Mouse (Mus musculus) embryonic fibroblast, embryonic 13.5 days (primary cell): ENCODE measurements at regions not wholly inside any gene's neighbourhood (a gene's known extent, or its start where the extent isn't known, plus 50 kb on each side); places are given as distances from the start of the nearest gene placed in this dataset.

Source experiments
- H3K27ac ChIP-seq: 2 replicates; pipeline ENCODE4 v1.5.1; 2012; ENCODE audit warnings: low read length, control low read depth, inconsistent platforms; ENCODE audit not compliant: insufficient read depth
- H3K4me1 ChIP-seq: 2 replicates; pipeline ENCODE4 v1.6.1; 2011; ENCODE audit warnings: low read length; ENCODE audit not compliant: control insufficient read depth, insufficient read depth
- H3K4me3 ChIP-seq: 2 replicates; pipeline ENCODE4 v1.5.1; 2011; ENCODE audit warnings: mild to moderate bottlenecking, control low read depth, low read length; ENCODE audit not compliant: insufficient read depth
- CTCF ChIP-seq: IDR thresholded peaks from 2 replicates; pipeline ENCODE4 v1.5.1; 2011; ENCODE audit warnings: mild to moderate bottlenecking, control low read depth, low read length, moderate library complexity, borderline replicate concordance; ENCODE audit not compliant: insufficient read depth
- POLR2A ChIP-seq: IDR thresholded peaks from 2 replicates; pipeline ENCODE4 v1.6.1; 2011; ENCODE audit warnings: low read depth, mild to moderate bottlenecking, control low read depth, low read length, moderate library complexity

DNA sequence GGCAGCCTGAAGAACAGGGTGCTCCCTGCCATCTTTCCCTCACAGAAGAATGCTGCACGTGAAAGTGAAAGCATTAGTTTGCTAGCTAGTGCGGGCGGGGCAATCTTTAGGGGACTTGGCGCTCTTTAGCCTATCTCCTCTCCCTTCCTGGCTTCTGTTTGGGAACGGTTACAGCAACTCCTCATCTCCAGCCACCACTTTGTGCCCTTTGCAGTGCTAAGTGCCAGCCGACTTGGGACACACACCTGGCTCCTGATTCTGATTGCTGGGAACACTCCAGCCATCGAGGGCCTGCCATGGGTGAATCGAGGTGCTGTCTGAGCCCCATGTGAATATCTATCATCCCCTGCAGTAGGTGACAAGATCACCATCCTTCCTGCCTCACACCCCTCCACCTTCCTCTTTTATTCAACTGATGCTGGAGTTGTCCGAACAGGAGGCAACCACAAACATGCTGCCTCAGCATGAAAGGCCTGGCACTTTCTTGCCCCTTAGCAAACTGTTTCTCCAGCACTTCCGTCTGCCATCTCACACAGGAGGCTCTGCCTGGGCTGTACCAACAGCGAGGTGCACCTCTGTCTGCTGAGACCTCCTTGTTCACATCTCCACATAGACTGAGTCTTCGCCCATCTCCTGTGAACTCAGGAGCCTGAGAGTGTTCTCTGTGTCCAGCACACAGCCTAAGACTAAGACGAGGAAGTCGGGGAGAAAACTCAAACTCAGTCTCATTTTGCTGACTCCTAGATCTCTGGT is 66.2 kb upstream of the Glrp1 start:
- TF ChIP-seq CTCF (no peak), POLR2A (no peak)
- no peak overlapping the region for H3K4me3 ChIP-seq
- no peaks in the 10 kb centered on the region for H3K4me1 ChIP-seq
- no peak overlapping the region for H3K27ac ChIP-seq

DNA sequence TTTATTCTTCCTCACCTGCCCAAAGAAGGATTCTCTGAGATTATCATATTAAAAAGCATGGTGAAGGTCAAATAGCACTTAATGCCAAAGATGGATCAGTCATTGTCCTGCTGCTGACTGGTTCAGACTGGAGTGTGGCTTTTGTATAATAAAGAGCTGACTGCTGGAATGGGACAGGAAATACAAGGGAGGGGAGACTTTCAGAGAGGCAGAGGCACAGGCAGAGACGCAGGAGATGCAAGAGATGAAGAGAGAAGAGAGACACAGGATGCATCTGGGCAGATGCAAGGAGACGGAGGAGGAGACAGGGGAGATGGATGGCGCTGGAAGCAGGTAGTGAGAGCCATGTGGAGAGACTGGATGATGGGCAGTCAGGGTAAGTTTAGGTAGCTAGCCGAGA is 65.4 kb upstream of the Glrp1 start:
- Histone ChIP-seq H3K27ac (no peak overlapping the region), H3K4me3 (no peak overlapping the region), H3K4me1 (no peaks in the 10 kb centered on the region)
- no peak for TF ChIP-seq POLR2A
- no peak for TF ChIP-seq CTCF

- Histone ChIP-seq H3K4me1 (no peaks in the 10 kb centered on the region), H3K27ac (no peak overlapping the region), H3K4me3 (no peak overlapping the region)
- TF ChIP-seq POLR2A: no peak
- TF ChIP-seq CTCF: no peak
Observed at GRCm38 (mm10) chr1:88572161-88572560, 62.3 kb upstream of the Glrp1 start.

GRCm38 (mm10) chr1:88568447-88569053 is 58.7 kb upstream of the Glrp1 start:
- Histone ChIP-seq H3K4me3 (no peak overlapping the region), H3K27ac (no peak overlapping the region), H3K4me1 (no peaks in the 10 kb centered on the region)
- TF ChIP-seq POLR2A (no peak), CTCF (no peak)

GRCm38 (mm10) chr1:88567198-88567597 is 57.3 kb upstream of the Glrp1 start:
- TF ChIP-seq CTCF (no peak), POLR2A (no peak)
- no peaks in the 10 kb centered on the region for H3K4me1 ChIP-seq
- no peak overlapping the region for H3K4me3 ChIP-seq
- H3K27ac ChIP-seq: no peak overlapping the region

- no peak overlapping the region for H3K4me3 ChIP-seq
- H3K4me1 ChIP-seq: 0 out of 2 replicates have a peak, but pooled peaks cover 1% of the 10 kb centered on the region
- TF ChIP-seq POLR2A: no peak
- no peak for TF ChIP-seq CTCF
- H3K27ac ChIP-seq: no peak overlapping the region
Observed at GRCm38 (mm10) chr1:88566426-88566825, 56.6 kb upstream of the Glrp1 start.

DNA sequence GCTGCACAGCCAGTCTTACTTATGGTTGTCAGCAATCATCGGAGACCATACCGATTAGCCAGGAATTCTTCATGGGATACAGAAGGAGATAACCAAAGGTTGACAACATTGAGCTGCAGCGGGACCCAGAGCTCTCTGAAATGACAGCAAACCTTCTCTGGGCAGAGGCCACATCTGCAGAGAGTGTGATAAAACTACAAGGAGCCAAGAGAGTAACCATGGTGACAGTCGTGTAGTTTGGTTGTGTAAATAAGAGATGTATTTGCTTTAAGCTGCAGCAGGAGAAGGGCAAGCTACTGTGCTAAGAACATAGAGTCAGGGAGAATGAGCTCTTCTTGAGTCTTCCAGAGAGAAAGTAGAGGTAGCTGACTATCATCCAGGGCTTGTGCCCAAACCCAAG is 55.0 kb upstream of the Glrp1 start:
- Histone ChIP-seq H3K4me3 (no peak overlapping the region), H3K4me1 (peaks cover 15% of the 10 kb centered on the region), H3K27ac (no peak overlapping the region)
- no peak for TF ChIP-seq POLR2A
- no peak for TF ChIP-seq CTCF

GRCm38 (mm10) chr1:88562361-88562760 is 52.5 kb upstream of the Glrp1 start:
- peak; percentile 48; the same call in 1 of the 2 replicates for TF ChIP-seq CTCF
- no peak for TF ChIP-seq POLR2A
- Histone ChIP-seq H3K4me3 (no peak overlapping the region), H3K4me1 (peaks cover 20% of the 10 kb centered on the region), H3K27ac (no peak overlapping the region)

DNA sequence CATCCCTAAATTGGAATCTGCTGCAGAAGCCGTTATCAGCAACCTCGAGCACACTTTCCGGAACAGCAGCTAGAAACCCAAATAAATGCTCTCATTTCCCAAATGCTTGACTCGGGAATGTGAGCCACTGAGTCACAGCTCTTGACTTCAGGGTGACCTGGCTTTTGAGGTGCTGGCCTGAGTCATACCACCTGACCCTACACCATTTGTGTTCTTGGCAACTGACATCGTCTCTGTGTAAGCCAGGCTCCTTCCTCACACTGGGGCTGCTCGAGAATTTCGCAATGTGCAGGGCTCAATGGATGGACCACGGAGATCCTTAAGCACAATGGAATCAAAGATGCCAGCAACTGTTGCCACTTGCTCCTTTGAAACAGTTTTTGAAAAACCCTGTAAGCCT is 50.9 kb upstream of the Glrp1 start:
- Histone ChIP-seq H3K4me1 (peaks cover 20% of the 10 kb centered on the region), H3K4me3 (no peak overlapping the region), H3K27ac (peak overlapping the region; percentile 24; the same call in 1 of the 2 replicates)
- TF ChIP-seq CTCF: no peak
- TF ChIP-seq POLR2A: no peak
